Mouse (Mus musculus) MEL-GATA-1-ER (cell line): ENCODE results near the gene Mrvi1.
"Not testable (repeated sequence)": the region's sequence is repeated elsewhere in the genome, so short reads cannot be mapped to it uniquely, and the experiment has no call there.

ENCODE experiments used
- DNase-seq: peaks from one replicate; pipeline ENCODE4 v3.0.0-alpha.2; 2012; ENCODE audit warnings: low read depth; ENCODE audit errors: extremely low read depth

Gene Mrvi1

DNA sequence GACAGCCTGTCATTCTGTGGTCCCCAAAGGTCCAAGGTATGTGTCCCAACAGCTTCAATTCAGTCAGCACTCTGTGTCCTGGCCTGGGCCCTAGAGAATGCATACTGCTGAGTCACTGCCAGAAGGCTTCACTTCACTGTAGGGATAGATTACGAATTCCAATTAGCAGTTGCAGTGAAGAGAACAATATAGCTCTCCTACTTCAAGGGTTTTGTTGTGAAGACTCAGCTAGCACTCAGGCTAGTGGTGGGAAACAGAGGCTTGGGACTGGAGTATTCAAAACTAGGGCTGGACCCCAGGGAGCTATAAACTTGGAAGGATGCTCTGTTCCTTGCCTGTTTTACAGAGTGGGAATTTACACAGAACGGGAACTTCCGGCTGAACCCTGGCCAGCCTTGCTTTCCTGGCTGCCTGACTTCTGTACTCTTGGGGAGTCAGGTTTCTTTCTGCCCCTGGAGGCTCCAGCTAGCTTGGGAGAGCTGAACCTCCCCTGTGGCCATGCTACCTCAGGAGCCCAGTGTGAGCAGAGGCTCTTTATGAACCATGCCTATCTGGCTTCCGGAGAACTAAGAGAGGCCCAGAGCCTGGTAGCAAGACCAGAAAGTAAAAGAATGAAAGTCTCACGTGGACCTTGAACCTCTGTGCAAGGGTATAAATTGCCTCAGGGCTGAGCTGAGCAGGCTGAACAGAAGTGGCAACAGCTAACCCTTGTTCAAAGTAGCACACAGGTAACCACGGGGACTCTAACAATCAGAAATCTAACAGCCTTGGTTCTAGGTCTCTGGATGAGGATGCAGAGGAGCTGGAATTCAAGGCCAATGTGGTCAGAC is 40.3 kb downstream of the Mrvi1 start:
- DNase-seq, result peak; percentile 73

DNA sequence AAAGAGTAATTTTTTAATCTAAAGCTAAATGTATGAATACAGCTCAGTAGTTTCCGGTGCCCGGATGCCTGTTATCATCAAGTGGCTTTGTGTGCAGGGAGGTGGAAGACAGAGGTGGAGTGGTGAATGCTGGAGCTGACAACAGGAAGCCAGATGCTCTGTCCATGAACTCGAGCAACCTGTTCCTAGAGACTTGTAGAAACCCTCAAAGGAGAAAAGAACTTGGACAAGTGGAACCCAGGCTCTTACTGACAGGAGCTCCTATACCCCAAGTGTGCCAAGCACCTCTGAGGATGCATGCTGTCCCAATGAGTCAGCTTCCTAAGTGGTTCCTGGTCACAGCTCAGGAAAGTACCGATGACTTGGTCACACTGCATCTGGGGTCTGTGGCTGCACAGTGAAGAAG is 41.1 kb downstream of the Mrvi1 start:
- DNase-seq, result peak; percentile 93

DNA sequence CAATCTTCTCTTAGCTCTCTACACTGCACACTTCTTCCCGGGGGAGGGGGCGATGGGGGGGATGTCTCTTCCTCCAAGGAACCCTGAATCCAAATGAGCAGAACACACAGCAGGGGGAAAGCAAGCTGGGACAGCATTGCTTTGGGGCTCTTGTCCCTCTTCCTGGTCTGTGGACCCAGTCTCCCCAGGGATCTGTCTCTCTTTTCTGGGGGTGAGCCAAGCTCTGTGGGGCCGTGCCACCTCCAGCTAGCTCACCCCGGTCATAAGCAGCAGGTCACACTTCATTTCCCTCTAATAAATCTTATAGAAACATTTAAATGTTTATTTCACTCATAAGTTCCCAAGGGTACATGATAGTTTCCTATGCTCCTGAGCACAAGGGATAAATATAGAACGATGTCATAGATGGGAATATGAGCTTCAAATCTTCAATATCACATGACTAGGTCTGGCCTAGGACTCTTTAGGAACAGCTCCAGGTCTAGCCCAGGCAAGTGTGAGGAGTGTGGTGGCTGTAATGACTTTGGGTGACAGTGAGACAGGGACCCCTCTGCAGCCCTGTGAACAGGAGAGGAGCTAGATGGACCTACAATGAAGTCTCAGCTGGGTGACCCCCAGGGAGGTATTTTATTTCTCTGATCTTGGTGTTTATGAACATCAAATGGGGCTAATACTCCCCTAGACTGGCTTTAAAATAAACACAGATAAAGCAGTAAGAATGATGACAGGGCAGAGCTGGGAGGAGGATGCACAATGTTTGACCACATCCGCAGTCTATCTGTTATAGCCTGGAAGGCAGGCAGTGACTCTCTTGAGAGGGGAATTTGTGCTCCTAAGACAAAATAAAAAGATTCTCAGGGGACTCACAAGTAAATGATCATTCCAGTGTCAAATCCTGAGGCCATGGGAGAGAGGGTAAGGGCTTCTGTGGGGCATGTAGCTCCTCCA is 46.2 kb downstream of the Mrvi1 start:
- DNase-seq, result peak; percentile 46

DNA sequence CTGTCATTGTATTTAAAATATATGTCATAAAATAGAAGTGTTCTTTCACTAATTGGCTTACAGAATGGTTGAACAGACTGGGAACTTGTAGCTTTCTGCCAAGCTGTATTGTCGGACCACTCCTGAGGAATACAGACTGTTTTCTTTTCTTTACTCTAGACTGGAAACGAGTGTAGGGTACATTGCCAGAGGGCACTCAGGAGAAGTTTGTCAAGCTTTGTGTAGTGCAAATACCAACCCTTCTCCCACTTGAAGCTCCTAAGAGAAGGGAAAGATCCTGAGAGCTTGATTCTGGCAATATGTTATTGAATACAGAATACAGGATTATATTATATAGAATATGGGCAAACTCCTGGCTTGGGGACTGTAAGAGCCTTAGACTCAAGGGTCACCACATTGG is 48.3 kb downstream of the Mrvi1 start:
- no peak for DNase-seq

DNA sequence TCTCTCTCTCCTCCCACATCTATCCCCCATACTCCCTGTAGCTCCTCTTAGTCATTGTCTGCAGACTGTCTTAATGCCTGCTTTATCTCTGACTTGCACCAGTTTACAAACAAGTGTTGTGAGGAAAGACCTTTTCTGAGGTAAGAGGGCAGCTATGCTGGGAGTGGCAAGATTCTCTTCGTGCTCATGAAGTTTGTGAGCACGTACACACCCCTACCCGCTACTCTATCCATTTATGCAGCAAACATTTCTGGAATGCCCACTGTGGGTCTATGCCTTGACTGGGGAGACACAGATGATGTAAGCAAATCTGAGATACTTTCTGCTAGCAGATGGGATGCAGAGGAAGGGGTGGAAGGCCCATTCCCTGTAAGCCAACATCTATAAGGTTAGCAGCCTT is 48.9 kb downstream of the Mrvi1 start:
- DNase-seq, result no peak

DNA sequence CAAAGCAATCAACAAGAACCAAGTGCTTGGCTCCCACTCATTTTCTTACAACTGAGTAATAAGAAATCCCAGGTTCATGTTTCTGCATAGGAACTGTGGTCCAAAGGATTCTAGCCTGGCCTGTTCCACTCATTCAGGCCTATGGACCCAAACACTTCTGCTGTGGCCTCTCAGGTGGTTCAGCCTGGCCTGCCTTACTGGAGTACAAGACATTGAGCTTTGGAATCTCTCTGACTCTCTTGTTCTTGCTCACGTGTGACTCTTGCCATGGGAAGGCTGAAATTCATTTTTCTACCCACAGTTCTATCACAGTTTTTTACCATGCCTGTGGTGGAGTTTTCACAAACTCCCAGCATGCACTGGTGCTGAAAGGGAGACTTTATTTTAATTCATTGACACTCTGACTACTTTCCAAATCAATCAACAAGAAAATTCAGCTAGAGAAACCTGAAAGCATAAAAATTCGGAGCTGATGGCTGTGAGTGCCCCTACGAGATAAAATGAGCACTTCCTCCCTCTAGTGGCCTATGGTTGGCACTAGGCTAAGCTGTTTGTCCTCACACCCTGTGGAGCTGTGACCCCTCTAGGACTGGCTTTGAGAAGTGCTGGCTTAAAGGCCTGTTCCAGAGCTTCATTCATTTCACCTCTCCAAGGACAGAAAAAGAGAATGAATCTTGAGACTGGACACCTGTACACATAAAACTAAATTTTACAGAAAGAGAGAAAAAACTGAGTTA is 52.0 kb downstream of the Mrvi1 start:
- peak; percentile 53 for DNase-seq

DNA sequence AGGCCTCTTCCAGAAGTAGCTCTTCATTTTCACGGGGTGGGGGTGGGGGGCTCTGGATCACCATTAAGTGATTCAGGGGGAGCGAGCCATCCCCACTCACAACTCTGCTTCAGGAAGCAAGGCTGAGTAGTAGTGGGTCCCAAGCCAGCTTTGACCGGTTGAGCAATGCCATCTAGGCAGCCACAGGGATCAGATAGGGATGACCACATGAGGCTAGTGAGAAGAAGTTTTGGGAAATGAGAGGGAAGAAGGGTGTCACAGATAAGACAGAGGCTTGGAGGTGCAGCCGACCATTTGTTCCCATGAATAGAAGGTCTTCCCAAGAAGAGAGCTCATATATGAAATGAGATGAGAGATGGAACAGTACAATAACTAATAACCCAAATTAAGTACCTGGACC is 55.7 kb downstream of the Mrvi1 start:
- DNase-seq, result no peak

DNA sequence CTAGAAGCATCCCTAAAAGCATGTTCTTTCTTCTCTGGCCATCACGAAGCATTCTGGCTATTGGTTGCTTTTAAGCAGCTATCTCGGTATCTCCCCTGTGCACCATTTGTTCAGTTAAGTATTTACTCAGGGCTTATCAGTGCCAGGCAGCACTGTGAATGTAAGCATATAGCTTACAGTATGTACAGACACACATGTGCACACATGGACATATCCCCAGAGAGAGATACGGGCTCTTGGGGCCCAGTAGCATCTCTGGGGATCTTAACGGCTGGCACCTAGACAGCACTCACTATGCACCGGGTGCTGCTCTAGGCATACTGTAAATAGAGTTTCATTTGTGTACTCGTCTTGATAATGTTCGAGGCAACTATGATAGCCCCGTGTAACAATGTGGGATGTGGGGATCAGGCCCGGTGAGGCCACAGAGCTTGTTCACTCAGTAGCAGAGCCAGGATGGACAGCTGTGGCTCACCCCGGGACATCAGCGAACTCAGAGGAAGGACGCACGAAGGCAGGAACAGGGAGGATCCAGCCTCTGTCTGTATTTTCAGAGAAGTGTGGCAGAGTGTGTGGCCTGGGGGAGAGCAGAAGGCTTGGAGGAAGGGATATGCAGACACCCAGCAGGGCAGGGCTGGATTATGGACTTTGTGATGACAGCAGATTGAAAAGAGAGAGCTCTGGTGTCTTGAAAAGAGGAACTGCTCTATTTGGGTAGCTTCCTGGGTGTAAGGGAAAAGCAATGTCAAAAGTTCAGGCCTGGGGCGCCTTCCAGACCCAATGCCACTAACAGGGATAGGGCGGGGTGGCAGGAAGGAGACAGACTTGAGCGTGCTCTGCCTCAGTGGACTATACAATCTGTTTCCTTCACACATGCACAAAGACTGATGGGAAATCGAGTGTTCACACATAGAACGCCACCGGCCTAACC is 61.7 kb downstream of the Mrvi1 start:
- DNase-seq, result peak; percentile 97

DNA sequence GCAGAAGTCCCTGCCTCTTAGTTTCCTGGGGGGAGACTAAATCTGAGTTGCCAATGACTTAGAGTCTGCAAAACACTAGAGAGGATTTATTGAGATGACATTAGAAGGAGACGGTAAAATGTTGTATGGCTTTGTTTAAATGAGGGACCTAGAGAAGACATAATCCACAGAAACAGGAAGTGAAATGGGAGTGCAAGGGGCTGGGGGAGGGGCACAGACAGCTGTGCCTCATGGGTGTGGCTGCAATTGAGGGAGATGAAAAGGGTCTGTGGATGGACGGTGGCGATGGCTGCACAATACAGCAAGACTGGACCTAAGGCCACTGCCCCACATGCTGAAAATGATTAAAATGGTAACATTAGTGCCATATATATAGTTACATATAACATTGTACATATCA is 62.5 kb downstream of the Mrvi1 start:
- peak; percentile 65 for DNase-seq

DNA sequence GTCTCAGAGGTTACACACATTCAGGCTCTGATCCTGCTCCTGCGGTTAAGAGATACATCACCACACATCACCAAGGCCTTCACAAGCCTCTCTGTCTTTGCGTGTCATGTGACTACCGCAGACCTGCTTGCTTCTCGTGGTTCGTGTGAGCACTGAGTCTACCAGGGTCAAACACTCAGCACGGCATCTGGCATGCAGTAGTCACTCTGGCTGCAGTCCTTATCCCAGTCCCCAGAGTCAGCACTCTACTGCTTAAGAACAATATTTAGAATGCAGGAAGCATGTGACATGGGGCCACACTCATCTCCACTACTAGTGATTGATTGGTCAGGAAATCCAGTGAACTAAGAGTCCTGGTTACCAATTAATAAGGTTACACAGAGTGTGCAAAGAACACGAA is 66.3 kb downstream of the Mrvi1 start:
- DNase-seq, result no peak

DNA sequence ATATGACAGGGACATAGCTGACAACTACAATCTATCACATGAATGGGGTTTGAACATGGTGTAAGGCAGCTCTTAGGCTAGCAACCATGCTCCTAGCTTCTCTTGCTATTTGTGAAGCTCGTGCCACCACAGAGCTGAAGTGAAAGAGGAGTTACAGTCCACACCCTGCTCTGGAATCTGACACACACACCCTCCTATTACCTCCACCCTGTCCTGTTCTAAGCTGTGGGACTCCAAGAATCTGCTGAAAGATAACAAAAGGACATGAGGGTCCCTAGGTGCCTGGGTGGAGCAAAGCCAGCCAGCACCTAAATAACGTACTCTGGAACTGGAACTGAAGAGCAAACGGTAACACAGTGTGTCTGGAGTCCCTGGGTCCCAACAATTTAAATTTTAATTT is 67.7 kb downstream of the Mrvi1 start:
- DNase-seq, result no peak

DNA sequence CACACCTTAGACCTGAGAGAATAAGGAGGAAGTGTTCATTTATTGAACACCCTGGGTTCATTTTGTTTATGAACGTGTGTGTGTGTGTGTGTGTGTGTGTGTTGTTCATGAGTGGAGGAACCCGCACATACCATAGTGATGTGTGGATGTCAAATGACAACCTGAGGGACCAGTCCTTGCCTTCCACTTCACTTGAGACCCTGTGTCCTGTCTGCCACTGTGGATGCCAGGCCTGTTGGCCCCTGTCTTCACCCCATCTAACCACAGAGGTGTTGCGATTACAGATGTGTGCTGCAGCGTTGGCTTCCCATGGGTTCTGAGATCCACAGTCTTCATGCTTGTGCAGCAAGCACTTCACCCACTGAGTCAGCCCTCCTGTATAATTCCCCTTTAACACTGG is 68.5 kb downstream of the Mrvi1 start:
- DNase-seq, result no peak

DNA sequence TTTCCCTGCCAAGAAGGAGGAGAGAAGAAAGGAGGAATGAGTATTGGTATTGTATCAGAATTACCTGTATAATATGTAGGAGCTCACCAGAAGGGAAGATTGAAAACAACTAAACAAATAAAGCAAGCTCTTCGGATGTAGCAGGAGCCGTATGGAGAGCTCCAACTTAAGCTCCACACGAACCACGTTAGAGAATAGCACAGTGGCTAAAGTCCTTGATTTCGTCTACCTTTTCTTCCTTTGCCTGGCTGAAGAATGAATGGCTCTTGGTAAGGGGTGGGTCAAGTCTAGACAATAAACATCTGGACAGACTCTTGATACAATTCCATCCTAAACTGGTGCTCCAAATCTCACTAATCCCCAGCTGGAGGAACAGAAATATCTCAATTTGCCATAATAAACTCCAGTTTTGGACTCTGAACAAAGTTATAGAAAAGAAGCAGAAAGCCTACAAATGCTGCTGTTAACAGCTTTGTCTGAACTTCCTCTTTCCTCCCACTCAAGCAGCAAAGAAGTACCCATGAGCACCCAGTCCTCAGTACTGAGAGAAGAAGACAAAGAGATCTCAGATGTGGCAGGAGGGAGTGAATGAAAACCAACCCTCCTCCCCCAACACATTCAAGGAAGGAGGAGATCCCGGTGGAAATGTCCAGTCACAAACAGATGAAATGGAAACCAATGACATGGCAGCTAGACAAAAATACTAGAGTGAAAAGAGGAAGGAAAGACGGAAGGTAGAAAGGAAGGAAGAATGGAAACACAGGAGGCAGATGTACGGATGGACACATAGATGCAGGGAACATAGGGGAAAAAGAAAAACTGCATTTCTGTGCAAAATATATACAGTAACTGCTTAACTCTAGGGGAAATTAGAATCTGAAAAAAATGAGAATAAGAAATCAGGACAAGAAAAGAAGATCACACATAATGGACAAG is 73.8 kb downstream of the Mrvi1 start:
- DNase-seq, result peak; percentile 74

DNA sequence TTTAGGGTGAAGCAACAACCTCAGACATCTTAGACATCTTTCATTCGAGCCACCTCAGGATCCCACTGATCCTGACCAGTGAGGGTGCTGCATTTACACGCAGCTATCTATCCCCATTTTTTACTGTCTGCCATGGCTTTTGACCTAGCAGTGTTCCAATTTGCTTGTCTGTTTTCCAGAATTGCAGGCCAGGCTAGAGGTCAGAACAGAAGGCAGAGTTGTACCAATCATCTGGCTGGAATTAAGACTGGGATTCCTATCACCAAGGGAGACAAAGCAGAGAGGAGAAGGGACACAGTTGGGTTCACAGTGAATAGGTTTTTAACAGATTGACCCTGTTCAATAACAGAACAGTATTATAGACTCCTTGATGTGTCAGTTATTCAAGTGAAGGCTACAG is 75.7 kb downstream of the Mrvi1 start:
- DNase-seq, result no peak

DNA sequence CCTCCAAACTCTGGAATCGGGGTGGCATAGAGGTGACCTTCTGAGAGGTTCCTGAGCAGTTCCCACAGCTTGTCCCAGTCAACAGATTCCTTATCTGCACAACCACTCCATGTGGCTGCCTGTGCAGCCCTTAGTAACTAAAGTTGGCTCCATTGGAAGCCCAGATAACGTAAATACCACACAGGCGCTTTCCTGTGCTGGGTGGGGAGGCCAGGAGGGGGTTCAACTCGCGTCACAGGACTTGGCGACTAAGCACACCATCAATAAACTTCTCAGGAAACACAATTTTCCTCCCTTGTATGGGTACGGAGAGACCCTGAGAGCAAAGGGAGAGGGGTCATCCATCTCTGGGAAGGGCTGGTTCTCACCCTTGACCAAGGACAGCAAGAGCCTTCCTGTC is 79.0 kb downstream of the Mrvi1 start:
- DNase-seq, result no peak

DNA sequence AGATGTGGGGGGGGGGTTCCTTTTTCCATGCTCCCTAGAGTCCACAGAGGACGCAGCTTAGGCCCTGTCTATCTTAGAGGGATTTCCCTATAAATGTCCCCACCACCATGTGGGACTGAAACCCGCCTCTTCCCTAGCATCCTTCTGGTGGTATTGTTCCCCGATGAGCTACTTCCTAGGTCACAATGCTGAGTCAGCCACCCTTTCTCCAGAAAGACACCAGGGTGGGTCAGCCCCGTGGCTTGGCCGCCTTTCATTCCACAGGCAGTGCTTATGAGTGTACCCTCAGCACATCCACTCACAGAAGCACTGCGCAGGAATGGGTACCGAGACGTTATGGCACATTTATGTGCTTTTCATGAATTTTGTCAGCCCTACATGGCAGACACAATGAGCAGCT is 85.1 kb downstream of the Mrvi1 start:
- no peak for DNase-seq

DNA sequence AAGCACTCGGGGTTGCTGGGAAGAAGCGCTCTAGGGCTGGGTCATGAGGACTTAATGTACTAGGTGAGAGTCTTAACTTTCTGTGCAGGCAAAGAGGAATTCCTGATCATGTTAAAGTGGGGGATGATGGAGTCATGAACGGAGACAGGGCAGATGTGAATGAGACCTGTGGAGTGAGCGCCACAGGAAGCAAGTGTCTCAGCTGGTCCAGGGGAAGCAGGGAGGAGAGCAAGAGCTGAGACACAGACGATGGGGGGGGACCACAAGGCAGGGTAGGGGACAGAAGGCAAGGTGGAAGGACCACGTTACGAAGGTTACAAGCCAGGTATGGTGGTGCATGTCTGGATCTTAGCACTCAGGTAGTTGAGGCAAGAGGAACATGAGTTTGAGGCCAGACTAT is 85.8 kb downstream of the Mrvi1 start:
- no peak for DNase-seq

DNA sequence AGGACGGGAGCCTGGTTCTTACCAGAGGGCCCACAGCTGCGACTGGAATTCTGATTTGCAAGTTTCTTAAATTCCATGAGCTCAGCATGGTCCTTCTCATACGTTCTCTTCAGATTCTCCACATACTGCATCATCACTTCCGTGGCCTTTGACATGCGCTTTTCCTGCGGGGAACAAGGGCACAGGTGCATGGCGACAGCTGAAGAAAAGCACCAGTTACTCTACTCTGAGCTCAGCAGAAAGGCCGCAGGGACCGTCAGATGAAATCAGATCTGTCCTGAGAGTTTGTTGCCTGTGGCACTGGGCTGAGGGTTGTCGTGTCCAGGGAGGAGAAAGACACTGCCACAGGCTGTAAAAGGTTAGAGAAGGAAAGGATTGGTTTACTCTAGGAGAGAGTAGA is 86.5 kb downstream of the Mrvi1 start:
- not testable (repeated sequence) for DNase-seq

DNA sequence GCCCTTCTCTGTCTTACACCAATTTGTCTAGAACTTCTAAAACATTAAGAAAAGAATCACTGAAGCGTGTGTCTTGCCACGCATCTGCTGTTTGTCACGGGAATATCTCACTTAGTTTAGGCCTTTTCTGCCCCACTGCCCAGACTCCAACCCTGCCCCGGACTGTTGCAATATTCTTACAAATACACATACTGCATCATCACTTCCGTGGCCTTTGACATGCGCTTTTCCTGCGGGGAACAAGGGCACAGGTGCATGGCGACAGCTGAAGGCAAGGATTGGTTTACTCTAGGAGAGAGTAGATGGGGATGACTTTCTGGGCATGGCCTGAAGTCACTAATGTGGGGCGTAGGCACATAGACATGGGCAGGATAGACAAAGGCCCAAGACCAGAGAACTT is 87.6 kb downstream of the Mrvi1 start:
- DNase-seq, result no peak
